Mouse (Mus musculus) heart, postnatal 0 days (tissue): Measurements from ENCODE around the gene Cdc27. TPM values are rescaled to one million over a fixed set of nuclear protein-coding genes. Genes with fewer than 3 reads are reported as not detected.
A peak's percentile ranks its signal among the peaks of the same experiment; 100 is the strongest.

Experiments
- ATAC-seq: fragments of 200-750 bp; cut with Nextera tagmentation; 2 replicates; pipeline ENCODE4 v1.8.0; 2017; ENCODE audit warnings: low read depth, moderate number of reproducible peaks, moderate library complexity; ENCODE audit not compliant: insufficient read depth
- DNase-seq: peaks from one replicate; pipeline ENCODE4 v3.0.0-alpha.2; 2016; ENCODE audit warnings: low spot score
- H3K27ac ChIP-seq: fragments of 300-500 bp; sonication (generic); 2 replicates; pipeline ENCODE4 v1.5.1; 2014; ENCODE audit warnings: low read depth, mild to moderate bottlenecking
- H3K27me3 ChIP-seq: fragments of 300-500 bp; sonication (generic); 2 replicates; pipeline ENCODE4 v1.6.1; 2014; ENCODE audit warnings: low read length, mixed read lengths; ENCODE audit not compliant: control insufficient read depth, insufficient read depth
- H3K36me3 ChIP-seq: fragments of 300-500 bp; sonication (generic); replicated peaks from 2 replicates; pipeline ENCODE4 v1.6.1; 2014; ENCODE audit warnings: low read length, mixed read lengths; ENCODE audit not compliant: control insufficient read depth, insufficient read depth
- H3K4me1 ChIP-seq: fragments of 300-500 bp; sonication (generic); 2 replicates; pipeline ENCODE4 v1.6.1; 2014; ENCODE audit warnings: antibody characterized with exemption; ENCODE audit not compliant: control insufficient read depth, insufficient read depth
- H3K4me2 ChIP-seq: fragments of 300-500 bp; sonication (generic); 2 replicates; pipeline ENCODE4 v1.6.1; 2014; ENCODE audit warnings: low read depth, mild to moderate bottlenecking, low read length, moderate library complexity
- H3K4me3 ChIP-seq: fragments of 300-500 bp; sonication (generic); 2 replicates; pipeline ENCODE4 v1.5.1; 2014; ENCODE audit warnings: low read depth, low read length
- H3K9ac ChIP-seq: fragments of 300-500 bp; sonication (generic); replicated peaks from 2 replicates; pipeline ENCODE4 v1.6.1; 2014; ENCODE audit warnings: low read depth, low read length, mixed read lengths
- H3K9me3 ChIP-seq: fragments of 300-500 bp; sonication (generic); replicated peaks from 2 replicates; pipeline ENCODE4 v1.6.1; 2016; ENCODE audit warnings: low read length; ENCODE audit not compliant: control insufficient read depth
- CTCF ChIP-seq: IDR thresholded peaks from 2 replicates; pipeline ENCODE4 v1.5.1; 2016; ENCODE audit warnings: antibody characterized with exemption, control low read depth, low read depth
- EP300 ChIP-seq: IDR thresholded peaks from 2 replicates; pipeline ENCODE4 v1.6.1; 2016; ENCODE audit warnings: antibody characterized with exemption, low read depth
- WGBS: fragments of 180-500 bp; shearing (Covaris S2); extraction: QIAGEN DNeasy Blood & Tissue Kit; methylation state at CpG from one replicate; pipeline ENCODE4 v1.1.7; 2014; 5-methylcytosine and 5-hydroxymethylcytosine counted together
- polyA plus RNA-seq: library from polyadenylated mRNA; unstranded; fragments of >200 nt; fragmentation: Nextera tagmentation; extraction: Ambion mirVana; gene quantifications from 2 replicates; pipeline ENCODE4 v1.2.1, GENCODE M21; 2015
- total RNA-seq: library from RNA; depleted of rRNA; stranded (reverse); fragments of >200 nt; gene quantifications from 2 replicates; pipeline ENCODE4 v1.2.3, GENCODE M21; 2014; ENCODE audit warnings: low replicate concordance

Cdc27 gene
- total and polyA plus RNA-seq, 2 experiments from 2014 or later = 16.6 to 20.5 TPM

GRCm38 (mm10) chr11:104512436-104512835 is 38.0 kb downstream of the Cdc27 start:
- Histone ChIP-seq H3K27me3 (no peaks in the 10 kb centered on the region), H3K4me1 (no peaks in the 10 kb centered on the region), H3K9me3 (no peaks in the 10 kb centered on the region), H3K36me3 (peaks cover 85% of the 10 kb centered on the region), H3K4me2 (no peak overlapping the region), H3K4me3 (no peak overlapping the region), H3K27ac (no peak overlapping the region), H3K9ac (no peak overlapping the region)
- ATAC-seq (no peak), DNase-seq (no peak)
- 82% methylated on average over 4 of the region's 4 CpGs for WGBS
- no peak for TF ChIP-seq CTCF
- TF ChIP-seq EP300 = no peak

GRCm38 (mm10) chr11:104510606-104511005 is 39.8 kb downstream of the Cdc27 start:
- peak; percentile 28 for DNase-seq
- H3K4me3 ChIP-seq = no peak overlapping the region
- H3K4me2 ChIP-seq = no peak overlapping the region
- H3K9me3 ChIP-seq = no peaks in the 10 kb centered on the region
- no peak overlapping the region for H3K9ac ChIP-seq
- H3K27ac ChIP-seq = no peak overlapping the region
- no peaks in the 10 kb centered on the region for H3K4me1 ChIP-seq
- peak; percentile 70 for TF ChIP-seq CTCF
- no peak for TF ChIP-seq EP300
- H3K27me3 ChIP-seq = no peaks in the 10 kb centered on the region
- ATAC-seq = no peak
- 81% methylated on average over 2 of the region's 2 CpGs for WGBS
- peaks cover 85% of the 10 kb centered on the region for H3K36me3 ChIP-seq

DNA sequence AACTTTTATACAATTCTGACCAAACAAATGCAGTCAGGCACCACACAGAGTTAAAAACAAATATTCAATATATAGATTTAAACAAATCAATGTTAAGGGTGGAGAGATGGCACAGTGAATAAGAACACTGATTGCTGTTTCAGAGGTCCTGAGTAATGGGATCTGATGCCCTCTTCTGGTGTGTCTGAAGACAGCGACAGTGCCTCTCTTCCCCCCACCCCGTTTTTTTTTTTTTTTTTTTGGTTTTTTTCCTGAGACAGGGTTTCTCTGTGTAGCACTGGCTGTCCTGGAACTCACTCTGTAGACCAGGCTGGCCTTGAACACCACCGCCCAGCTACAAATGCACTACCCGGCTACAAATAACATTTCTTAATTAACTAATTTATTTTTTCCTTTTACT is 42.0 kb downstream of the Cdc27 start:
- H3K9me3 ChIP-seq = no peaks in the 10 kb centered on the region
- H3K4me1 ChIP-seq = no peaks in the 10 kb centered on the region
- H3K4me3 ChIP-seq = no peak overlapping the region
- DNase-seq (no peak), ATAC-seq (no peak)
- H3K4me2 ChIP-seq = no peak overlapping the region
- no peaks in the 10 kb centered on the region for H3K27me3 ChIP-seq
- H3K36me3 ChIP-seq = peaks cover 84% of the 10 kb centered on the region
- H3K27ac ChIP-seq = no peak overlapping the region
- 92% methylated on average over 4 of the region's 4 CpGs for WGBS
- H3K9ac ChIP-seq = no peak overlapping the region
- TF ChIP-seq EP300 (no peak), CTCF (no peak)

- TF ChIP-seq CTCF = no peak
- no peak for TF ChIP-seq EP300
- H3K4me3 ChIP-seq = no peak overlapping the region
- H3K27ac ChIP-seq = no peak overlapping the region
- no peak overlapping the region for H3K4me2 ChIP-seq
- H3K4me1 ChIP-seq = no peaks in the 10 kb centered on the region
- DNase-seq = no peak
- no peaks in the 10 kb centered on the region for H3K27me3 ChIP-seq
- H3K9ac ChIP-seq = no peak overlapping the region
- no peaks in the 10 kb centered on the region for H3K9me3 ChIP-seq
- 78% methylated on average over 3 of the region's 3 CpGs for WGBS
- ATAC-seq = no peak
- H3K36me3 ChIP-seq = no peaks in the 10 kb centered on the region
Observed at GRCm38 (mm10) chr11:104488292-104488691, 62.1 kb downstream of the Cdc27 start.

GRCm38 (mm10) chr11:104481971-104482370 is 68.4 kb downstream of the Cdc27 start:
- H3K27ac ChIP-seq = no peak overlapping the region
- no peaks in the 10 kb centered on the region for H3K9me3 ChIP-seq
- no peak for TF ChIP-seq CTCF
- TF ChIP-seq EP300 = no peak
- WGBS = 83% methylated on average over 8 of the region's 8 CpGs
- H3K9ac ChIP-seq = no peak overlapping the region
- ATAC-seq (no peak), DNase-seq (no peak)
- no peaks in the 10 kb centered on the region for H3K27me3 ChIP-seq
- H3K4me2 ChIP-seq = no peak overlapping the region
- H3K36me3 ChIP-seq = no peaks in the 10 kb centered on the region
- no peak overlapping the region for H3K4me3 ChIP-seq
- no peaks in the 10 kb centered on the region for H3K4me1 ChIP-seq

DNA sequence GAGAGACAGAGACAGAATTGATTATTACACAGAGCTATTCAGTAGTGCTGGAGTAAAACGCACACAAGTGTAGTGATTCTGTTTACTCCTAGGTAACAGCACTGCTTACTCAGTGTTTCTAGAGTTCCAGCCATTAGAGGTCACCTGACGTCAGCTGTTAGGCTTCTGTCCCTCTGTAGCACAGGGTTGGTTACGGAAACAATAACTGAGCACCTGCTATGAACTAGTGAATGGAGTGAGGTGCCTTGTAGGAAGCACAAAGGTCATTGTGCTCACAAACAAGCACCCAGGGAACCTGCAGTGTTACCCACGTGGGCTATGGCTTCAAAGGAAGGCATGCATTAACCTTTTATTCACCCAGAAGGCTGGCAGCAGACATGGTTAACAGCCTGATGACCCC is 70.9 kb downstream of the Cdc27 start:
- WGBS = 69% methylated on average over 4 of the region's 4 CpGs

More for the DNA sequence above, 70.9 kb downstream of the Cdc27 start:
- Histone ChIP-seq H3K4me3 (no peak overlapping the region), H3K27ac (no peak overlapping the region), H3K9ac (no peak overlapping the region), H3K4me1 (no peaks in the 10 kb centered on the region), H3K4me2 (no peak overlapping the region), H3K9me3 (no peaks in the 10 kb centered on the region), H3K36me3 (no peaks in the 10 kb centered on the region), H3K27me3 (no peaks in the 10 kb centered on the region)
- no peak for DNase-seq
- no peak for TF ChIP-seq EP300
- TF ChIP-seq CTCF = no peak
- ATAC-seq = no peak
